Mouse (Mus musculus): ENCODE measurements around the gene Tbx19.

Gene Tbx19

DNA sequence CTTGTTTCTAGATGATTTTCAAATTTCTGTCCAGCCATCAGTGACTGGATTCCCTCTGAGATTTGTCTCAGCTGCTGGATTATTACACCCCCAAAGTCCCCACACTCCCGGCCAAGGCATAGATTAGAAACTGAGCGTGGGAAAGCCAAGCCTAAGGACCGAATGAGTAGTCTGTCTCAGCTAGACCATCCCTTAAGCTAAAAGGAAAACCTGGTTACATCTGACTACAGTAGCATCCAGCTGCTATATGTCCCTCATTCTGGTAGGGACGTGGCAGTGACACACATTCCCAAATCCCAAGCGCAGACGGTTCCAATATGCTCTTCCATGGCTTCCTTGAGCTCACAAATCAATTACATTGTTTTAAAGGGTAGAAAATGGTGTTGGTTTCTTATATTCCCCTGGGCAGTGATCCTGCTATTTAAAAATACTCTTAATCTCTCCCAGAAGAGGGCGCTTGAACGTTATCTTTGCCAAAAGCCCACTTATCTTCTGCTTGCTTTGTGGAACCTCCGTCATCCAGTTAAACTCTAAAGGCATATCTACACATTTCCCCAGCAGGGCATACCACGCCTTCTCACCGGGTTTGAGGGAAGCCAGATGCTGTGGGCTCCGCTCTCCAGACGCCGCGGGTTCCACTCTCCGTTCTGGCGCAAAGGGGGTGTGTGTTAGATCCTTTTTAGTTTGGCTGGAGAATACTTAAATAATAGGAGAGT lies 46.0 kb downstream of the Tbx19 start:
- no peak for DNase-seq (ENCODE audit: low spot score)

- DNase-seq (ENCODE audit: low spot score), result no peak
These were observed 46.9 kb downstream of the Tbx19 start for GRCm38 (mm10) chr1:165113700-165114099.

GRCm38 (mm10) chr1:165110659-165111058 lies 49.9 kb downstream of the Tbx19 start:
- DNase-seq (ENCODE audit: low spot score), result no peak

- no peak for DNase-seq (ENCODE audit: low spot score)
These were observed 51.4 kb downstream of the Tbx19 start for GRCm38 (mm10) chr1:165109135-165109534.

DNA sequence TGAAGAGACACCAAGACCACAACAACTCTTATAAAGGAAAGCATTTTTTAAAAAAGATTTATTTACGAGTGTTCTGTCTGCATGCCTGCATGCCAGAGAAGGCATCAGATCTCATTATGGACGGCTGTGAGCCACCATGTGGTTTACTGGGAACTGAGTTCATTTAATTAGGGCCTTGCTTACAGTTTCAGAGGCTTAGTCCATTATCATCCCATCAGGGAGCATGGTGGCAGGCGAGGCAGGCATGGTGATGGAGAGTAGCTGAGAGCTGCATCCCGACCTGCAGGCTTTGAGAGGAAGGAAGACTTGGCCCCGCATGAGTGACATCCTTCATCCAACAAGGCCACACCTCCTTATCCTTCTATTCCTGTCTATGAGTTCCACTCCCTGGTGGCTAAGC lies 52.1 kb downstream of the Tbx19 start:
- DNase-seq (ENCODE audit: low spot score), result no peak

GRCm38 (mm10) chr1:165106011-165106385 lies 54.6 kb downstream of the Tbx19 start:
- no peak for DNase-seq (ENCODE audit: low spot score)

GRCm38 (mm10) chr1:165105270-165106010 lies 55.1 kb downstream of the Tbx19 start:
- DNase-seq (ENCODE audit: low spot score), result no peak

GRCm38 (mm10) chr1:165104707-165105259 lies 55.8 kb downstream of the Tbx19 start:
- no peak for DNase-seq (ENCODE audit: low spot score)

DNA sequence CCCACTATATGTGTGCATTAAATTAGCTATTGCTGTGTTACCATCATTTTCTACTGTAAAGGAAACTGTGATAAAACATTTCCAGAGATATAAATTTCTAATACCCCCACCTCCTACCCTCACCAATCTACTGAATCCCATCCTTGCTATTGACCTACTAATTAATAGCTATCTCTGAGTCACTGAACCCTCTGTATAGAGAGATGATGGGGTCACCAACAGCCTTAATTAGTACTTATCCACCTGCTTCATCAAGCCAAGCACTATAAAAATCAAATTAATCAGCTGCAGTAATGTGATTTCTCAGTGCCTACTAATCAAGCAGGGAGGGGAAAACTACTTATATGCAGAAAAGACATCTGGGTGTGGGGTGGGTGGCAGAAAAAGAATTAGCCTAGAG lies 61.0 kb downstream of the Tbx19 start:
- DNase-seq (ENCODE audit: low spot score), result no peak

DNA sequence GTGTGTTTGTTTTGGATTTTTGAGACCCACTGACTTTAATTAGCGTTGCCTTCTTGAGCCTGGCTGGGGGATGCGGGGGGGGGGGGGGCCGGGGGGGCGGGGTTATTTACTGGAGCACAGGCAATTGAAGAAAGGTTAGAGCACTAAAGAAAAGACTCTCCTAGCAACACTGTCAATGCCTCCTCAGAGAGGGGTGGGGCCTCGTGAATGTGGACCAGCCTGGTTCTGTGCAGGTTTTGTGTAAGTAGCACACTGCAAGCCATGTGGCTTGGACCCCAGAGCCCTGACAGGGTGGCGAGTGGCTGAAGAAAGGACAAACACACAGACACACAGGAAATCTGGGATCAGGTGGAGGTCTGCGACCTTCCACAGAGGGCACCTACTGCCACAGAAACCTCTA lies 65.7 kb downstream of the Tbx19 start:
- DNase-seq (ENCODE audit: low spot score), result no peak

- peak; percentile 13 for DNase-seq (ENCODE audit: low spot score)
These were observed 68.9 kb downstream of the Tbx19 start for GRCm38 (mm10) chr1:165091721-165092120.

DNA sequence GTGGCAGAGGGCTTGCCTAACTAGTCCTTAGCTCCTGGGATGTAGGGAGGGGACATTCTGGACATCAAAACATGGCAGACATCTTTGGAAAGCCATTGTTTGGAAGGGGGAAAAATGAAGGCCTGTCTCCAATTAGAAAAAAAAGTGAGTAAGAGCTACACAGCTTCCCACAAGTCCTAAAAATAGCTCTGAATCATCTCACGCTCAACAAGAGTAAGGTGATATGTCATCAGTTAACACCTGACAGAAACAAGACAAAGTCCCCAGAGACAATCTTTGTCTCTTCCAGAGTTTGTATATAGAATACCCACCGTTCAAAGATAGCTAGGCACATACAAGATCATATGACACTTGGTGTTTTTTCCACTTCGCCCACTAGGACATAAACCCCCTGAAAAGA lies 71.0 kb downstream of the Tbx19 start:
- no peak for DNase-seq (ENCODE audit: low spot score)
